Mouse (Mus musculus): Measurements from ENCODE around the gene Slc25a31. TPM values are rescaled to one million over a fixed set of nuclear protein-coding genes. Genes with fewer than 3 reads are reported as not detected.

Slc25a31 gene
- under 1 TPM in 1 of 2 experiments, not detected in 1; 0.36 TPM for total RNA-seq (2021)

- intact Hi-C loops (cut with DNase I): no loop called here
- DNase-seq (ENCODE audit: extremely low spot score in 1 of 2, low spot score in 2 of 2): no peak
Measured at GRCm38 (mm10) chr3:40708655-40709054, at the start of gene Slc25a31. Slc25a31 (plus strand) TSS chr3:40708855.

GRCm38 (mm10) chr3:40660231-40660630, 48.4 kb upstream of the Slc25a31 start:
- DNase-seq (ENCODE audit: extremely low spot score in 1 of 2, low spot score in 2 of 2): no peak
- intact Hi-C loops (cut with DNase I): no loop called here

- intact Hi-C loops (cut with DNase I): no loop called here
Measured at GRCm38 (mm10) chr3:40666109-40666508, 42.5 kb upstream of the Slc25a31 start.

DNA sequence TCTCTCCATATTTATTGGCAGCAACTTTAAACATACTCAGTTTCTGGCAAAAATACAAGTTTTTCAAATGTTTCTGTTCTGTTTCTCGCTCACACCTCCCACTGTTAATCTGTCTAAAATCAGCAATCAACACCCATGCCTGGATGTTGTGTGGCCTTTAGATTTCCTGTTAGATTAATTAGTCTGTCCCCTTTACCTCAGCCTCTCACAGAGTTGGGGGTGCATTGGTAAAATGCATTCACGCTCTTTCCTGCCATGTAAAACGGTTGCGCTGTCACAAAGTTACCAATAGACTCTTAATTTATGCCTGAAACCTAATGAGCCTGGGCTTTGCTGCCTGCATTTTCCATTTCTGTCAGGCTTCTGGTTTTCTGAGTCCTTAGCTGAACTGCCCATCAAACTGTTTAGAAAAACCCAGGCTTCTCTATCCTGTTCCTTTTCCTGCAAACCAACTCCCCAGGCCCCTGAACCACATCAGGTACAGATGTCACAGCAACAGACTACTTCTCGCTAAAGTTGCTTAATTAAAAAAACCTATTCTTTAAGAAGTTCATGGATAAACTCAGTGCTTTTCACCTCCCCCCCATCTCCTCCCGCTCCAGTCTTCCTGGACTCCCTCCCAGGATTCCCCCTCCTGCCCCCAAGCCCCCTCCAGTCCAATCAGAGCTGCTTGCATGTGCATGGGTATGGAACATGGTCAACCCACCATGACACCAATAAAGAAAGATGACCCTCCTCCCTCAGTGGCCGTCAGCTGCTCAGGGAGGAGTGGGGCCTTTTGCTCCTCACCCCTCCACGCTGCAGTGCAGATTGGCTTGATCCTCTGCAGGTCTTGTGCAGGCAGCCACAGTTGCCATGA, 41.6 kb upstream of the Slc25a31 start:
- intact Hi-C loops (cut with DNase I): no loop called here
- no peak for DNase-seq (ENCODE audit: extremely low spot score in 1 of 2, low spot score in 2 of 2)

More at GRCm38 (mm10) chr3:40666109-40666508, 42.5 kb upstream of the Slc25a31 start:
- DNase-seq (ENCODE audit: extremely low spot score in 1 of 2, low spot score in 2 of 2): no peak

DNA sequence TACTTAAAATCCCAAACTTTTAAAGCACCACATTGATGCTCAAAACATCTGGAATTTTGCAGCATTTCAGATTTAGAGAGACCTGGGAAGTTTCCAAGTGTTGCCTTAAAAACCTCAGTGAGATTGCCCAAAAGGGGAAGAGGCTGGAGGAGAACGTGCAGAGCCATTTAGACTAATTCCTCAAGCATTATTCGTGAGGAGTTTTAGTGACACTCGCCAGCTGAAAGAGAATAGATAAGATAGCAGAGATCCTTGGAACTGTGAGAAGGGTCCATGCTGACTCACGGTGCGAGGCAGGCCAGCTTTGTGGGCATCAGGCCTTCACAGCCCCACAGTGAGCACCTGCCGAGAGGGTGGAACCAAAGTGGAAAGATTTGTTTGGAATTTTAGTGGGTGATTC, 39.8 kb upstream of the Slc25a31 start:
- no peak for DNase-seq (ENCODE audit: extremely low spot score in 1 of 2, low spot score in 2 of 2)
- intact Hi-C loops (cut with DNase I): no loop called here

- no peak for DNase-seq (ENCODE audit: extremely low spot score in 1 of 2, low spot score in 2 of 2)
- intact Hi-C loops (cut with DNase I): no loop called here
Measured at GRCm38 (mm10) chr3:40669395-40669794, 39.3 kb upstream of the Slc25a31 start.

GRCm38 (mm10) chr3:40673515-40673914, 35.1 kb upstream of the Slc25a31 start:
- DNase-seq (ENCODE audit: extremely low spot score in 1 of 2, low spot score in 2 of 2): no peak
- intact Hi-C loops (cut with DNase I): no loop called here

- intact Hi-C loops (cut with DNase I): no loop called here
- no peak for DNase-seq (ENCODE audit: extremely low spot score in 1 of 2, low spot score in 2 of 2)
Measured at GRCm38 (mm10) chr3:40674873-40675405, 33.7 kb upstream of the Slc25a31 start.

GRCm38 (mm10) chr3:40678856-40679255, 29.8 kb upstream of the Slc25a31 start:
- DNase-seq (ENCODE audit: extremely low spot score in 1 of 2, low spot score in 2 of 2): no peak
- intact Hi-C loops (cut with DNase I): no loop called here

GRCm38 (mm10) chr3:40682404-40682803, 26.3 kb upstream of the Slc25a31 start:
- intact Hi-C loops (cut with DNase I): no loop called here

GRCm38 (mm10) chr3:40683171-40683570, 25.5 kb upstream of the Slc25a31 start:
- DNase-seq (ENCODE audit: extremely low spot score in 1 of 2, low spot score in 2 of 2): no peak
- intact Hi-C loops (cut with DNase I): no loop called here

More at GRCm38 (mm10) chr3:40682404-40682803, 26.3 kb upstream of the Slc25a31 start:
- no peak for DNase-seq (ENCODE audit: extremely low spot score in 1 of 2, low spot score in 2 of 2)

DNA sequence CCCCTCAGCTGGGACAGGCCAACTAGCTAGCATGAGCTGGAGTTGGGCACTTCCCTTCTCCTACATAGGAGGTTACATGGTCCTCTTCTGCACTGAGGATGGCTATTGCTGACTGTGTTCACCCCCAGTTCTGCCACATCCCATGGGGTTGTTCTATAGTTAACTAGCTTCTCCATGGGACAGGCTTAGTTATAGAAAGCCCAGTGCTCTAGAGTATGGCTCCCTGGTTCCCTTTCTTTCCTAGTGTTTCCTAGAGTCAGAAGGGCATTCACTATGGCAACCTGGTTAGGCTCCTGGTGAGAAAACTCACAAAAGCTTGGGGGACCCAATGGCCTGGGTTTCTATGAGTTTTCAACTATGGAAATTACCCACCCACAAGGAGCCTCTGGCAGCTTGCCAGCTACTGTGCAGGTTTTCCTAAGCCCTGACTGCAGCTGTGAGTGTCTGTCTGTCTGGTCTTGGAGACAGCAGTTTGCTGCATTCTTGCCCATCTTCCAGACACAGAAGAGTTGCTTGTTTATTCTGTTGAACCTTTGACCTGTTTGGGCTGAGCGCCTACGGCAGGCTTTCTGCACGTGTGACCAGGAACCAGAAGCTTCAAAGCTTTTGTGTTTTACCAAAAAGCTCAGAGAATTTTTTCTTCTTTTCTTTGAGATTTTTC, 22.7 kb upstream of the Slc25a31 start:
- DNase-seq (ENCODE audit: extremely low spot score in 1 of 2, low spot score in 2 of 2): peak in 1 of 2 experiments; percentile 63

DNA sequence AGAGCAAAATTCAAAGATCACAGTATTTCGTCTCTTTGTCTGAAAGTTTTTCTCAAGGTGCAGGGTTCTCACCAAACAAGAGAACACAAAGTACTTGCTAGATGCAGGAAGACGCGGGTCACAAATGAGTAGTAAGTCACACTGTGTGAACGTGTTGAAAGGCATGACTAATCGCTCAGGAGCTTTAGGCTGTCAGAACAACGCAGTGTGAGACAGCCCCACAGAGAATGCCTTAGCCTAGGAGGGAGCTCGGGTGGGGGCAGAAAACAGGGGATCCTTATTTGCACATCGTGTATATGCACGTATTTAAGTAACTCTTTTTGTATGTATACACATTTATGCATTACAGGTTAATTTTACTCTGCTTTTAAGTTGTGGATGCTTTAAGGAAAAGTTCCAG, 21.8 kb upstream of the Slc25a31 start:
- intact Hi-C loops (cut with DNase I): no loop called here
- DNase-seq (ENCODE audit: extremely low spot score in 1 of 2, low spot score in 2 of 2): no peak

More for the DNA sequence above, 22.7 kb upstream of the Slc25a31 start:
- intact Hi-C loops (cut with DNase I): no loop called here

- intact Hi-C loops (cut with DNase I): no loop called here
- DNase-seq (ENCODE audit: extremely low spot score in 1 of 2, low spot score in 2 of 2): no peak
Measured at GRCm38 (mm10) chr3:40687588-40687987, 21.1 kb upstream of the Slc25a31 start.

DNA sequence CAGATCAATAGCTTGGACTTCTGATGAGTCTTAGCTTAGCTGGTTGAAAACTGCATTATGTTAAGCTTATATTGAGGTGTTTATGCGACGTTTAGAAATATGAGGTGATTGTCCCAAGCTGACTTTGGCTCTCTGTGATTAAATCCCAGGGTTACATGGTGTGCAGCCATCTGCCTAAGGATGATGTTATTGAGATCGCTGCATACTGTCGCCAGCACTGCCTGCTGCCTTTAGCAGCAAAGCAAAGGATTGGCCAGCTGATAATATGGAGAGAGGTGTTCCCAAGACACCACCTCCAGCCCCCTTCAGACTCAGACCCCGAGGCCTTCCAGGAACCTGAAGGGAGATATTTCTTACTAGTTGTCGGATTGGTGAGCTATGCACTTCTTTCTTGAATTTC, 17.1 kb upstream of the Slc25a31 start:
- intact Hi-C loops (cut with DNase I): no loop called here
- no peak for DNase-seq (ENCODE audit: extremely low spot score in 1 of 2, low spot score in 2 of 2)

- intact Hi-C loops (cut with DNase I): no loop called here
- DNase-seq (ENCODE audit: extremely low spot score in 1 of 2, low spot score in 2 of 2): no peak
Measured at GRCm38 (mm10) chr3:40693435-40693834, 15.2 kb upstream of the Slc25a31 start.

- peak in 1 of 2 experiments; percentile 27 for DNase-seq (ENCODE audit: extremely low spot score in 1 of 2, low spot score in 2 of 2)
- intact Hi-C loops (cut with DNase I): no loop called here
Measured at GRCm38 (mm10) chr3:40693960-40694359, 14.7 kb upstream of the Slc25a31 start.

DNA sequence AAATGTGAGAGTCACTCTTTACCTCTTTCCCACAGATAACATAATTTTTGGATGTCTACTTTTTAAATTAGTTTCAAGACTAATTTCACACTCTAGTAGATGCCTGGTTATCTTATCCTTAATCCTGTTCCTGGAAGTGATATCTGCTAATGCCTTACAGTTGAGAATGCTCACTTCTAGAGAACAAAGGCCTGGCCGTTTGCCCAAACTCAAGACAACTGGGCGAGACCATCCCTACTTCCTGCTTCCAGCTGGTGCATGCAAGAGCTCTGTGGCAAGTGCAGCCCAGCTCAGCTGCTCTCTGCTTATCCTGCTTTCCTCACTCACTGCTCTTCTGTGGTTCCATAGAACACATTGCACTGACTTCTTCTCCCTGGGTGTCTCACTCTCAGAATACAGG, 14.2 kb upstream of the Slc25a31 start:
- intact Hi-C loops (cut with DNase I): no loop called here
- DNase-seq (ENCODE audit: extremely low spot score in 1 of 2, low spot score in 2 of 2): peak in 1 of 2 experiments; percentile 56

GRCm38 (mm10) chr3:40695162-40695561, 13.5 kb upstream of the Slc25a31 start:
- intact Hi-C loops (cut with DNase I): no loop called here
- DNase-seq (ENCODE audit: extremely low spot score in 1 of 2, low spot score in 2 of 2): no peak

GRCm38 (mm10) chr3:40698834-40699233, 9.8 kb upstream of the Slc25a31 start:
- intact Hi-C loops (cut with DNase I): no loop called here
- no peak for DNase-seq (ENCODE audit: extremely low spot score in 1 of 2, low spot score in 2 of 2)
